Mouse (Mus musculus) liver, postnatal 0 days (tissue): ENCODE data around the gene Usp20. TPM values are rescaled to one million over a fixed set of nuclear protein-coding genes. Genes with fewer than 3 reads are reported as not detected.

Experiments
- ATAC-seq: fragments of 200-750 bp; cut with Nextera tagmentation; 2 replicates; pipeline ENCODE4 v1.8.0; 2017; ENCODE audit warnings: mild to moderate bottlenecking, moderate library complexity
- DNase-seq: peaks from one replicate; pipeline ENCODE4 v3.0.0-alpha.2; 2016
- H3K27ac ChIP-seq: fragments of 300-500 bp; sonication (generic); 2 replicates; pipeline ENCODE4 v1.5.1; 2014; ENCODE audit warnings: antibody characterized with exemption, moderate library complexity, mild to moderate bottlenecking, low read depth
- H3K27me3 ChIP-seq: fragments of 300-500 bp; sonication (generic); 2 replicates; pipeline ENCODE4 v1.6.1; 2014; ENCODE audit warnings: low read length, control low read depth, mixed read lengths; ENCODE audit not compliant: insufficient read depth
- H3K36me3 ChIP-seq: fragments of 300-500 bp; sonication (generic); replicated peaks from 2 replicates; pipeline ENCODE4 v1.6.1; 2014; ENCODE audit warnings: mild to moderate bottlenecking, control low read depth, low read length, moderate library complexity, mixed read lengths; ENCODE audit not compliant: insufficient read depth
- H3K4me1 ChIP-seq: fragments of 300-500 bp; sonication (generic); 2 replicates; pipeline ENCODE4 v1.6.1; 2014; ENCODE audit warnings: antibody characterized with exemption, mild to moderate bottlenecking, control low read depth; ENCODE audit not compliant: insufficient read depth
- H3K4me2 ChIP-seq: fragments of 300-500 bp; sonication (generic); 2 replicates; pipeline ENCODE4 v1.6.1; 2014; ENCODE audit warnings: low read depth, mild to moderate bottlenecking, low read length, moderate library complexity, mixed read lengths
- H3K4me3 ChIP-seq: fragments of 300-500 bp; sonication (generic); 2 replicates; pipeline ENCODE4 v1.5.1; 2014; ENCODE audit warnings: low read depth, low read length
- H3K9ac ChIP-seq: fragments of 300-500 bp; sonication (generic); replicated peaks from 2 replicates; pipeline ENCODE4 v1.6.1; 2014; ENCODE audit warnings: mild to moderate bottlenecking, moderate library complexity
- H3K9me3 ChIP-seq: fragments of 300-500 bp; sonication (generic); 2 replicates; pipeline ENCODE4 v1.6.1; 2016; ENCODE audit warnings: mild to moderate bottlenecking, control low read depth, low read length, mixed read lengths
- CTCF ChIP-seq: sonication (generic); IDR thresholded peaks from 2 replicates; pipeline ENCODE4 v1.5.1; 2016; ENCODE audit warnings: antibody characterized with exemption, low read depth
- EP300 ChIP-seq: IDR thresholded peaks from 2 replicates; pipeline ENCODE4 v1.6.1; 2016; ENCODE audit warnings: antibody characterized with exemption, low read depth, mild to moderate bottlenecking
- WGBS: fragments of 180-500 bp; shearing (Covaris S2); extraction: QIAGEN DNeasy Blood & Tissue Kit; methylation state at CpG from one replicate; pipeline ENCODE4 v1.1.7; 2014; ENCODE audit not compliant: insufficient replicate concordance; 5-methylcytosine and 5-hydroxymethylcytosine counted together
- polyA plus RNA-seq: library from polyadenylated mRNA; unstranded; fragments of >200 nt; fragmentation: Nextera tagmentation; extraction: Ambion mirVana; gene quantifications from 2 replicates; pipeline ENCODE4 v1.2.1, GENCODE M21; 2015

The Usp20 gene
- polyA plus RNA-seq, 1 experiment from 2014 or later, result 3.5 TPM

DNA sequence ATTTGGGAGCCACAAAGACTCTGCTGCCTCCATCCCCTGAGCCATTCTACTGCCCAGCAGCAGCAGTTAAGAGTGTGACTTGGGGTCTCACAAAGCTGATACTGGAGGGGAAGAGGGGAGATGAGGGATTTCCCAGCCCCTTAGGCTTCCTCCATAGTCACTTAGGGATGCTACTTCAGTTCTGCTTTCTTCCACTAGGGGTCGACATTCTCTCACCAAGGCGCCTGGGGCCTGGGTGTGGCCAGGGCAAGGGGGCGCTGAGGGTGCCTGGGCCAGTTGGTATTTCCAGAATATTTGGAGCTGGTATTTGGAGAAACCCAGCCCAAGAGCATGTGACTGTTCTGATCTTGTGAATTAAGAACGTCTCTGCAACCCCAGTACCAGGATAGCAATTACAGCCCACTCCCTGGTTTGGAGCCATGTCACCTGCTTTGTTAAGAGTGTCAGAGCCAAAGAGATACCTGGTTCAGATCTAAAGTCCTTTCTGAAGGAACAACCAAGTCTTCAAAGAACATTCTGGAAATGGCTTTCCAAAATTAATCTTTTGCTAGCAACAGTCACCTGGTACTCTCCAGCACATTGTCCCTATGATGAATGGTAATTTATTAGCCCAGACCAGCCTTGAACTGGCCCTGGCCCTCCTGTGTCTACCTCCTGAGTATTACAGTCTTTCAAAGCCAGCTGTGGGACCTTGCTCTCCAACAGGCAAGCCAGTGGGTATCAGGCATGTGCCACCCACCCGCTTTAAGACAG lies 42.7 kb downstream of the Usp20 start:
- Histone ChIP-seq H3K27me3 (no peaks in the 10 kb centered on the region), H3K9me3 (no peaks in the 10 kb centered on the region), H3K36me3 (peaks cover 12% of the 10 kb centered on the region), H3K9ac (no peak overlapping the region), H3K4me2 (no peak overlapping the region), H3K4me3 (no peak overlapping the region), H3K27ac (no peak overlapping the region), H3K4me1 (no peaks in the 10 kb centered on the region)
- 29% methylated on average over 5 of the region's 5 CpGs for WGBS
- ATAC-seq (0 out of 2 replicates have a peak, but pooled peaks have one; percentile 33), DNase-seq (peak; percentile 60)
- TF ChIP-seq EP300, result no peak
- TF ChIP-seq CTCF, result peak; percentile 97

DNA sequence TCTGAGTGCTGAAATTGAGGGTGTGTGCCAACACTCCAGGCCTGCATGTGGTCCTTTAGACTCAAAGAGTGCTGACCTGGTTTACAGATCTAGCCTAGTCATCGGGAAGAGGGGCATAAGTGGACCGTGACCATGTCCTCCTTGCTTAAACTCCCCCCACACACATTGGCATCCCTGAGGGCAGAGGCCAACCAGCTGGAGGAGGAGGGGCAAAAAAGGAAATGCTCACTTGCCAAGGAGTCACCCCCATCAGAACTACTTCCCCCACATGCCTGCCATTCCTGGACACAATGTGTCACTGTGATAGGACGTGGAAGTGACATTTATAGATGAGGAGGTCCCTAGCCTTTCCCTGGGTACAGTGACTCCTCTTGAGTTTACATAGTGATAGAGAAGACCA lies 43.4 kb downstream of the Usp20 start:
- no peaks in the 10 kb centered on the region for H3K4me1 ChIP-seq
- no peaks in the 10 kb centered on the region for H3K27me3 ChIP-seq
- H3K36me3 ChIP-seq, result peaks cover 12% of the 10 kb centered on the region
- ATAC-seq (no peak), DNase-seq (no peak)
- no peak for TF ChIP-seq CTCF
- no peak for TF ChIP-seq EP300
- no peak overlapping the region for H3K27ac ChIP-seq
- H3K9ac ChIP-seq, result no peak overlapping the region
- WGBS, result 67% methylated on average over 3 of the region's 3 CpGs
- no peak overlapping the region for H3K4me3 ChIP-seq
- H3K9me3 ChIP-seq, result no peaks in the 10 kb centered on the region
- H3K4me2 ChIP-seq, result no peak overlapping the region

DNA sequence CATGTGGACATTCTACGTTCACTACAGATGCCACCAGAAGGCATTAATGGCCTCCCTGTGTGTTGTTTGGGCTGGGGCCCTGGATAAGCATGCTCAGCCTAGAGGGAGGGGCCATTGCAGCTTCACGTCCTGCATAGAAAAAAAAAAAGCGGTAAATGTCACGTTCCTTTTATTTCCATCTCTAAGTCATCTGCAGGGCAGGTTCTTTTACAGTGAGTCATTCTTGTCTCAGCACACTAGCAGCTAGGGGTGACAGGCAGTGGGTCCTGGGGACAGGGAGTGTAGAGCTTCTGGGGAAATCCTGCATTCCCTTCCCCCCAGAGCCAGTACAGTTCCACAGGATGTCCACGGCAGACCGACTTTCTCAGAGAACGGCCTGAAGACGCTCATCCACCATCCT lies 44.6 kb downstream of the Usp20 start:
- ATAC-seq (no peak), DNase-seq (no peak)
- no peaks in the 10 kb centered on the region for H3K4me1 ChIP-seq
- no peak overlapping the region for H3K4me2 ChIP-seq
- H3K4me3 ChIP-seq, result no peak overlapping the region
- no peaks in the 10 kb centered on the region for H3K9me3 ChIP-seq
- peaks cover 16% of the 10 kb centered on the region for H3K36me3 ChIP-seq
- no peak overlapping the region for H3K9ac ChIP-seq
- TF ChIP-seq CTCF (no peak), EP300 (no peak)
- no peak overlapping the region for H3K27ac ChIP-seq
- WGBS, result 72% methylated on average over 8 of the region's 8 CpGs
- no peaks in the 10 kb centered on the region for H3K27me3 ChIP-seq

DNA sequence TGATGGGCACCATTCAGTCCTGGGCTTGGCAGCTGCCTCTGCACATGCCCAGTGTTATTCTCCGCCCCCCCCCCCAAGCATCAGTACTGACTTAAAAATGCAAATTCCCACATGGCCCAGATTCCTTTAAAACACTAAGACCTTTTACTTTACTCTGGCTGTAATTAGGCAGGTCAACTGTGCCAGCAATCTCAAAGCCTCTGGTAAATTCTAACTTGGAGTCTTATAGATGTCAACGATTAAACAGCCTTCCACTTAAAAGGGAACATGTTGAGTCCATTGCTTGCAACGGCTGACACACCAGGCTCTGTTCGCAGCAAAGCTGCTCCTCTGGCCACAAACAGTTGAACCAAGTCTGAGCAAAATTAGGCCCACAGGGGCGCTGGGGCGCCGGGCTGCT lies 49.9 kb downstream of the Usp20 start:
- DNase-seq, result no peak
- no peak overlapping the region for H3K4me2 ChIP-seq
- no peaks in the 10 kb centered on the region for H3K4me1 ChIP-seq
- ATAC-seq, result no peak
- H3K9me3 ChIP-seq, result no peaks in the 10 kb centered on the region
- H3K36me3 ChIP-seq, result peaks cover 35% of the 10 kb centered on the region
- no peak overlapping the region for H3K27ac ChIP-seq
- 89% methylated on average over 7 of the region's 7 CpGs for WGBS
- H3K9ac ChIP-seq, result no peak overlapping the region
- H3K4me3 ChIP-seq, result no peak overlapping the region
- H3K27me3 ChIP-seq, result no peaks in the 10 kb centered on the region
- TF ChIP-seq CTCF, result no peak
- no peak for TF ChIP-seq EP300

DNA sequence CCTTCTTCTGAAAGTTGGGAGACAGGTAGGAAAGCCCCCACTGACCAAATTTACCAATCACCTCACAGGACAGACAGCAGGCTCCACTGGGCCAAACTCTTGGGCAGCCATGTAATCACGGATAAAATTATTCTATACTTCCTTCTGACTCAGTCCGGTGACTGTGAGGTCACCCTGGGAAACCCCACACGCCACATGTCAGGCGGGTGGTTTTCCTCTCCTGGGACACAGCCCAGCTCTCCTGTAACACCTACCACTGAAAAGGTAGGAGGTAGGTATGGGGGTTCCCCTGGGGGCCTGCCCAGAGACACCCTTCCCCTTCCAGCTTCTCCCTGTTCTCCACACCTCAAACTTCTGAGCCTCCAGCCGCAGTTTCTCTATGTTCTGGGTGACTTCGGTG lies 54.7 kb downstream of the Usp20 start:
- H3K36me3 ChIP-seq, result peaks cover 41% of the 10 kb centered on the region
- no peak for ATAC-seq
- no peak for DNase-seq
- no peak overlapping the region for H3K27ac ChIP-seq
- H3K4me2 ChIP-seq, result no peak overlapping the region
- H3K9me3 ChIP-seq, result no peaks in the 10 kb centered on the region
- no peak overlapping the region for H3K9ac ChIP-seq
- no peak overlapping the region for H3K4me3 ChIP-seq
- 79% methylated on average over 6 of the region's 6 CpGs for WGBS
- no peaks in the 10 kb centered on the region for H3K27me3 ChIP-seq
- TF ChIP-seq CTCF (no peak), EP300 (no peak)
- no peaks in the 10 kb centered on the region for H3K4me1 ChIP-seq

DNA sequence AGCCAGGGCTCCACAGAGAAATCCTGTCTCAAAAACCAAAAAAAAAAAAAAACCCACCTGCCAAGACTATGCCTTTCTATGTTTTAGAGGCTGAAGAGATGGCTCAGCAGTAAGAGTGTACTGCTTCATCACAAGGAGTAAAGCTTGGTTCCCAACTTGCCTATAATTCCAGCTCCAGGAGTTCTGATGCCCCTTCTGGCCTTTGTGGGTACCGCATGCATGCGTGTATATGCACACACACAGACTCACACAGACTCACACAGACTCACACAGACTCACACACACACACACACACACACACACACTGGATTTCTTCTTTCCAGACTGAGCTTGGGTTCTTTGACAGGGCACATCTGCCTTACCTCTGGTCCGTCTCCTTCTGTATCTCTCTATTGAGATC lies 58.0 kb downstream of the Usp20 start:
- ATAC-seq (no peak), DNase-seq (no peak)
- WGBS, result 94% methylated on average over 3 of the region's 3 CpGs
- TF ChIP-seq CTCF (peak; percentile 20; the same call in 1 of the 2 replicates), EP300 (no peak)
- no peak overlapping the region for H3K9ac ChIP-seq
- H3K4me2 ChIP-seq, result no peak overlapping the region
- H3K4me1 ChIP-seq, result no peaks in the 10 kb centered on the region
- H3K36me3 ChIP-seq, result peaks cover 40% of the 10 kb centered on the region
- H3K27ac ChIP-seq, result no peak overlapping the region
- H3K4me3 ChIP-seq, result no peak overlapping the region
- H3K27me3 ChIP-seq, result no peaks in the 10 kb centered on the region
- H3K9me3 ChIP-seq, result no peaks in the 10 kb centered on the region

DNA sequence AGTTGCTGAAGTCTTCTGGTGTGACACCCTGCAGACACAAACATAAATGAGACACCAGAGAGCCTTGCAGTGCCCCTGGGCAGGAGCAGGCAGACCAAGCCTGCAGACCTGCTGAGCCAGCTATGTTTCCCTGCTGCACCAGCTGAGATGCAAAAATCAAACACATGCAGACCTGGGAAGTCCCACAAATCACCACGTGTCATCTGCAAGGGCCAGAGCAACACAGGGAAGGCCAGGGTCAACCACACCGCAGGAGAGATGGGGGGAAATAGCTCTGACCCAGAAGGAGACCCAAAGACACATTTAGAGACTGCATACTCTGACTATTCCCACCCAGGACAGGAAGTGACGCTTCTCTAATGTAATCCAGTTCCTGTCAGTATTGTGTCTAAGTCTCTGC lies 58.4 kb downstream of the Usp20 start:
- ATAC-seq, result no peak
- no peak for DNase-seq
- H3K9ac ChIP-seq, result no peak overlapping the region
- no peak overlapping the region for H3K27ac ChIP-seq
- TF ChIP-seq CTCF, result no peak
- TF ChIP-seq EP300, result no peak
- 78% methylated on average over 3 of the region's 3 CpGs for WGBS
- H3K9me3 ChIP-seq, result no peaks in the 10 kb centered on the region
- no peaks in the 10 kb centered on the region for H3K4me1 ChIP-seq
- H3K4me2 ChIP-seq, result no peak overlapping the region
- no peak overlapping the region for H3K4me3 ChIP-seq
- peaks cover 38% of the 10 kb centered on the region for H3K36me3 ChIP-seq
- H3K27me3 ChIP-seq, result no peaks in the 10 kb centered on the region
